Mouse (Mus musculus): Measurements from ENCODE around the gene Mpdz. TPM values are rescaled to one million over a fixed set of nuclear protein-coding genes. Genes with fewer than 3 reads are reported as not detected.

The Mpdz gene
- polyA plus RNA-seq, 1 experiment from 2014 or later, result 54.1 TPM

- no peak for ATAC-seq (ENCODE audit: low FRiP score)
- no peak overlapping the region for H3K9ac ChIP-seq
These were observed 55.0 kb downstream of the Mpdz start for GRCm38 (mm10) chr4:81387644-81388043.

GRCm38 (mm10) chr4:81372355-81372754, 70.3 kb downstream of the Mpdz start:
- H3K4me2 ChIP-seq, result no peak overlapping the region
- 95% methylated on average over 4 of the region's 4 CpGs for WGBS
- H3K27ac ChIP-seq, result no peak overlapping the region
- H3K9me3 ChIP-seq, result no peaks in the 10 kb centered on the region
- H3K9ac ChIP-seq, result no peak overlapping the region
- peaks cover 13% of the 10 kb centered on the region for H3K36me3 ChIP-seq (replicated peaks)
- H3K4me3 ChIP-seq (replicated peaks), result no peak overlapping the region
- H3K27me3 ChIP-seq, result no peaks in the 10 kb centered on the region
- ATAC-seq (ENCODE audit: low FRiP score), result no peak
- H3K4me1 ChIP-seq, result no peaks in the 10 kb centered on the region

More at GRCm38 (mm10) chr4:81387644-81388043, 55.0 kb downstream of the Mpdz start:
- no peak overlapping the region for H3K4me3 ChIP-seq (replicated peaks)
- 89% methylated on average over 2 of the region's 2 CpGs for WGBS
- 0 out of 2 replicates have a peak, but pooled peaks cover 15% of the 10 kb centered on the region for H3K36me3 ChIP-seq (replicated peaks)
- no peak overlapping the region for H3K4me2 ChIP-seq
- no peaks in the 10 kb centered on the region for H3K27me3 ChIP-seq
- H3K27ac ChIP-seq, result no peak overlapping the region
- no peaks in the 10 kb centered on the region for H3K9me3 ChIP-seq
- H3K4me1 ChIP-seq, result peaks cover 11% of the 10 kb centered on the region

GRCm38 (mm10) chr4:81351368-81351767, 91.2 kb downstream of the Mpdz start:
- peaks cover 33% of the 10 kb centered on the region for H3K36me3 ChIP-seq (replicated peaks)
- peak; percentile 69 for ATAC-seq (ENCODE audit: low FRiP score)
- no peak overlapping the region for H3K27ac ChIP-seq
- H3K4me2 ChIP-seq, result no peak overlapping the region
- no peak overlapping the region for H3K4me3 ChIP-seq (replicated peaks)
- H3K9ac ChIP-seq, result no peak overlapping the region
- H3K9me3 ChIP-seq, result no peaks in the 10 kb centered on the region
- no peaks in the 10 kb centered on the region for H3K27me3 ChIP-seq
- WGBS, result 41% methylated on average over 3 of the region's 3 CpGs
- H3K4me1 ChIP-seq, result no peaks in the 10 kb centered on the region

- Histone ChIP-seq H3K27ac (no peak overlapping the region), H3K4me3 (replicated peaks) (no peak overlapping the region), H3K27me3 (no peaks in the 10 kb centered on the region), H3K9ac (no peak overlapping the region), H3K4me1 (no peaks in the 10 kb centered on the region), H3K9me3 (no peaks in the 10 kb centered on the region), H3K36me3 (replicated peaks) (peaks cover 32% of the 10 kb centered on the region), H3K4me2 (no peak overlapping the region)
- ATAC-seq (ENCODE audit: low FRiP score), result no peak
- 86% methylated on average over 7 of the region's 7 CpGs for WGBS
These were observed 94.0 kb downstream of the Mpdz start for GRCm38 (mm10) chr4:81348646-81349045.

- Histone ChIP-seq H3K4me3 (replicated peaks) (no peak overlapping the region), H3K27me3 (no peaks in the 10 kb centered on the region), H3K9ac (no peak overlapping the region), H3K27ac (no peak overlapping the region), H3K4me1 (no peaks in the 10 kb centered on the region), H3K36me3 (replicated peaks) (peaks cover 28% of the 10 kb centered on the region), H3K4me2 (no peak overlapping the region), H3K9me3 (no peaks in the 10 kb centered on the region)
- 86% methylated on average over 3 of the region's 3 CpGs for WGBS
- ATAC-seq (ENCODE audit: low FRiP score), result no peak
These were observed 97.5 kb downstream of the Mpdz start for GRCm38 (mm10) chr4:81345141-81345540.

- no peak overlapping the region for H3K9ac ChIP-seq
- H3K9me3 ChIP-seq, result no peaks in the 10 kb centered on the region
- WGBS, result 75% methylated on average over 2 of the region's 2 CpGs
- 0 out of 2 replicates have a peak, but pooled peaks cover 8% of the 10 kb centered on the region for H3K36me3 ChIP-seq (replicated peaks)
- ATAC-seq (ENCODE audit: low FRiP score), result 0 out of 2 replicates have a peak, but pooled peaks have one; percentile 6
- H3K4me1 ChIP-seq, result peaks cover 19% of the 10 kb centered on the region
- no peak overlapping the region for H3K4me3 ChIP-seq (replicated peaks)
- no peak overlapping the region for H3K4me2 ChIP-seq
- H3K27ac ChIP-seq, result peak overlapping the region; percentile 70
- H3K27me3 ChIP-seq, result no peaks in the 10 kb centered on the region
These were observed 109.0 kb downstream of the Mpdz start for GRCm38 (mm10) chr4:81333628-81333991.

- WGBS, result 45% methylated on average over 11 of the region's 11 CpGs
- Histone ChIP-seq H3K27ac (peak overlapping the region; percentile 70), H3K36me3 (replicated peaks) (0 out of 2 replicates have a peak, but pooled peaks cover 8% of the 10 kb centered on the region), H3K4me1 (peaks cover 19% of the 10 kb centered on the region), H3K9me3 (no peaks in the 10 kb centered on the region), H3K9ac (no peak overlapping the region), H3K4me2 (no peak overlapping the region), H3K4me3 (replicated peaks) (no peak overlapping the region), H3K27me3 (no peaks in the 10 kb centered on the region)
- ATAC-seq (ENCODE audit: low FRiP score), result peak; percentile 62
These were observed 109.6 kb downstream of the Mpdz start for GRCm38 (mm10) chr4:81332901-81333627.

GRCm38 (mm10) chr4:81332439-81332841, 110.2 kb downstream of the Mpdz start:
- Histone ChIP-seq H3K4me3 (replicated peaks) (no peak overlapping the region), H3K27ac (peak overlapping the region; percentile 70), H3K27me3 (no peaks in the 10 kb centered on the region), H3K4me2 (no peak overlapping the region), H3K4me1 (peaks cover 19% of the 10 kb centered on the region), H3K9me3 (no peaks in the 10 kb centered on the region), H3K36me3 (replicated peaks) (0 out of 2 replicates have a peak, but pooled peaks cover 8% of the 10 kb centered on the region), H3K9ac (no peak overlapping the region)
- WGBS, result 45% methylated on average over 6 of the region's 6 CpGs
- peak; percentile 70 for ATAC-seq (ENCODE audit: low FRiP score)

GRCm38 (mm10) chr4:81327694-81328093, 114.9 kb downstream of the Mpdz start:
- no peak overlapping the region for H3K27ac ChIP-seq
- WGBS, result 88% methylated on average over 2 of the region's 2 CpGs
- 0 out of 2 replicates have a peak, but pooled peaks have one; percentile 57 for ATAC-seq (ENCODE audit: low FRiP score)
- no peak overlapping the region for H3K9ac ChIP-seq
- H3K9me3 ChIP-seq, result no peaks in the 10 kb centered on the region
- H3K27me3 ChIP-seq, result no peaks in the 10 kb centered on the region
- H3K4me2 ChIP-seq, result no peak overlapping the region
- H3K4me1 ChIP-seq, result peaks cover 7% of the 10 kb centered on the region
- no peak overlapping the region for H3K4me3 ChIP-seq (replicated peaks)
- H3K36me3 ChIP-seq (replicated peaks), result peaks cover 14% of the 10 kb centered on the region

- H3K27me3 ChIP-seq, result no peaks in the 10 kb centered on the region
- WGBS, result 90% methylated on average over 4 of the region's 4 CpGs
- H3K27ac ChIP-seq, result no peak overlapping the region
- no peak overlapping the region for H3K4me3 ChIP-seq (replicated peaks)
- ATAC-seq (ENCODE audit: low FRiP score), result no peak
- no peaks in the 10 kb centered on the region for H3K4me1 ChIP-seq
- no peak overlapping the region for H3K4me2 ChIP-seq
- no peaks in the 10 kb centered on the region for H3K9me3 ChIP-seq
- H3K36me3 ChIP-seq (replicated peaks), result peaks cover 20% of the 10 kb centered on the region
- H3K9ac ChIP-seq, result no peak overlapping the region
These were observed 118.8 kb downstream of the Mpdz start for GRCm38 (mm10) chr4:81323853-81324252.

- 80% methylated on average over 3 of the region's 3 CpGs for WGBS
- H3K27me3 ChIP-seq, result no peaks in the 10 kb centered on the region
- no peak overlapping the region for H3K4me2 ChIP-seq
- H3K4me1 ChIP-seq, result no peaks in the 10 kb centered on the region
- H3K9me3 ChIP-seq, result no peaks in the 10 kb centered on the region
- no peak overlapping the region for H3K27ac ChIP-seq
- H3K36me3 ChIP-seq (replicated peaks), result peaks cover 20% of the 10 kb centered on the region
- no peak overlapping the region for H3K4me3 ChIP-seq (replicated peaks)
- H3K9ac ChIP-seq, result no peak overlapping the region
- ATAC-seq (ENCODE audit: low FRiP score), result no peak
These were observed 120.4 kb downstream of the Mpdz start for GRCm38 (mm10) chr4:81322232-81322631.

- Histone ChIP-seq H3K9me3 (no peaks in the 10 kb centered on the region), H3K36me3 (replicated peaks) (peaks cover 9% of the 10 kb centered on the region), H3K4me3 (replicated peaks) (no peak overlapping the region), H3K4me1 (no peaks in the 10 kb centered on the region), H3K9ac (no peak overlapping the region), H3K27ac (no peak overlapping the region), H3K4me2 (no peak overlapping the region), H3K27me3 (no peaks in the 10 kb centered on the region)
- 77% methylated on average over 5 of the region's 5 CpGs for WGBS
- ATAC-seq (ENCODE audit: low FRiP score), result no peak
These were observed 128.0 kb downstream of the Mpdz start for GRCm38 (mm10) chr4:81314618-81315017.

GRCm38 (mm10) chr4:81313246-81313645, 129.4 kb downstream of the Mpdz start:
- Histone ChIP-seq H3K4me2 (no peak overlapping the region), H3K9ac (no peak overlapping the region), H3K27ac (no peak overlapping the region), H3K9me3 (no peaks in the 10 kb centered on the region), H3K4me1 (no peaks in the 10 kb centered on the region), H3K27me3 (no peaks in the 10 kb centered on the region), H3K4me3 (replicated peaks) (no peak overlapping the region), H3K36me3 (replicated peaks) (peaks cover 8% of the 10 kb centered on the region)
- no peak for ATAC-seq (ENCODE audit: low FRiP score)
- 92% methylated on average over 4 of the region's 4 CpGs for WGBS
